Mouse (Mus musculus): ENCODE data around the gene Sap18.
"Not testable (repeated sequence)": the region's sequence is repeated elsewhere in the genome, so short reads cannot be mapped to it uniquely, and the experiment has no call there.

Gene Sap18

GRCm38 (mm10) chr14:57811844-57812243, 13.9 kb downstream of the Sap18 start:
- in situ Hi-C loops (cut with MboI; ENCODE audit: low pct_unique_long_range_greater_than_20kb in 1 of 2, low sequenced_read_pairs in 2 of 2, unreplicated experiment in 1 of 2), result no loop called here

- in situ Hi-C loops (cut with MboI; ENCODE audit: low pct_unique_long_range_greater_than_20kb in 1 of 2, low sequenced_read_pairs in 2 of 2, unreplicated experiment in 1 of 2), result no loop called here
Observed at GRCm38 (mm10) chr14:57820839-57821238, 22.9 kb downstream of the Sap18 start.

GRCm38 (mm10) chr14:57825788-57826751, 28.1 kb downstream of the Sap18 start, which contains the start of the genes Ska3 and Mrpl57:
Gene Ska3 (minus strand): TSS chr14:57826185.
Gene Mrpl57 (plus strand): TSS chr14:57826234.
- in situ Hi-C loops (cut with MboI; ENCODE audit: low pct_unique_long_range_greater_than_20kb in 1 of 2, low sequenced_read_pairs in 2 of 2, unreplicated experiment in 1 of 2), result no loop called here

GRCm38 (mm10) chr14:57827284-57827683, 29.3 kb downstream of the Sap18 start:
- in situ Hi-C loops (cut with MboI; ENCODE audit: low pct_unique_long_range_greater_than_20kb in 1 of 2, low sequenced_read_pairs in 2 of 2, unreplicated experiment in 1 of 2), result no loop called here

GRCm38 (mm10) chr14:57833526-57833925, 35.5 kb downstream of the Sap18 start:
- in situ Hi-C loops (cut with MboI; ENCODE audit: low pct_unique_long_range_greater_than_20kb in 1 of 2, low sequenced_read_pairs in 2 of 2, unreplicated experiment in 1 of 2), result no loop called here

- in situ Hi-C loops (cut with MboI; ENCODE audit: low pct_unique_long_range_greater_than_20kb in 1 of 2, low sequenced_read_pairs in 2 of 2, unreplicated experiment in 1 of 2), result no loop called here
Observed at GRCm38 (mm10) chr14:57835157-57835556, 37.2 kb downstream of the Sap18 start.

- in situ Hi-C loops (cut with MboI; ENCODE audit: low pct_unique_long_range_greater_than_20kb in 1 of 2, low sequenced_read_pairs in 2 of 2, unreplicated experiment in 1 of 2), result no loop called here
Observed at GRCm38 (mm10) chr14:57844535-57844934, 46.6 kb downstream of the Sap18 start.

- in situ Hi-C loops (cut with MboI; ENCODE audit: low pct_unique_long_range_greater_than_20kb in 1 of 2, low sequenced_read_pairs in 2 of 2, unreplicated experiment in 1 of 2), result not testable (repeated sequence)
Observed at GRCm38 (mm10) chr14:57848061-57848460, 50.1 kb downstream of the Sap18 start.

- in situ Hi-C loops (cut with MboI; ENCODE audit: low pct_unique_long_range_greater_than_20kb in 1 of 2, low sequenced_read_pairs in 2 of 2, unreplicated experiment in 1 of 2), result no loop called here
Observed at GRCm38 (mm10) chr14:57848646-57849045, 50.7 kb downstream of the Sap18 start.

- in situ Hi-C loops (cut with MboI; ENCODE audit: low pct_unique_long_range_greater_than_20kb in 1 of 2, low sequenced_read_pairs in 2 of 2, unreplicated experiment in 1 of 2), result no loop called here
Observed at GRCm38 (mm10) chr14:57850330-57850729, 52.4 kb downstream of the Sap18 start.

GRCm38 (mm10) chr14:57852961-57853360, 55.0 kb downstream of the Sap18 start:
- in situ Hi-C loops (cut with MboI; ENCODE audit: low pct_unique_long_range_greater_than_20kb in 1 of 2, low sequenced_read_pairs in 2 of 2, unreplicated experiment in 1 of 2), result no loop called here

- in situ Hi-C loops (cut with MboI; ENCODE audit: low pct_unique_long_range_greater_than_20kb in 1 of 2, low sequenced_read_pairs in 2 of 2, unreplicated experiment in 1 of 2), result not testable (repeated sequence)
Observed at GRCm38 (mm10) chr14:57856037-57856436, 58.1 kb downstream of the Sap18 start.
